Mouse (Mus musculus) lung, adult 10 weeks (tissue): ENCODE measurements around the gene Olfr54. TPM values are rescaled to one million over a fixed set of nuclear protein-coding genes. Genes with fewer than 3 reads are reported as not detected.

ENCODE experiments used
- polyA plus RNA-seq: library from polyadenylated mRNA; stranded (reverse); fragments of 350-450 nt; fragmentation: Illumina TruSeq; extraction: RNeasy Lipid Tissue Mini Kit (QIAGEN cat#74804); gene quantifications from one replicate; pipeline ENCODE4 v1.2.3, GENCODE M21; 2014; ENCODE audit warnings: low read depth, low replicate concordance; ENCODE audit not compliant: insufficient read depth

The Olfr54 gene
- polyA plus RNA-seq = not detected

DNA sequence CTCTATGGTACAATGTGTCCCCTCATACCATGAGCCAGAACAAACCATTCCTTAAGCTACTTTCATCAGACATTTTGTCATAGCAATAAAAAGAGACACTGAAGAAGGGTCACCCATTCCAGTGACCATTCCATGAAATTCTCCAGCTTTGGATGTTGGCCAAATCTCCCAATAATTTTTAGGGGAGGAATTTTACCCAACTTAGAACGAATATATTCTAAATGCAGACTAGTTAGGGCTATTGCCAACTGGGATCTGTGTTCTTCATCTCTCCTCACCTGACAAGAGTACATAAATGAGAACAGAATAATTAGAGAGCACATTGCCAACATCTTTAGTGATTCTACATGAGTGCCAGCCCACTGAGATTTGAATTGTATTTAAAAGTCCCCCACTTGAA, at the start of gene Olfr54:
TSS of gene Olfr54 (plus strand) at position 301 of the 400 bp plus-strand sequence.

DNA sequence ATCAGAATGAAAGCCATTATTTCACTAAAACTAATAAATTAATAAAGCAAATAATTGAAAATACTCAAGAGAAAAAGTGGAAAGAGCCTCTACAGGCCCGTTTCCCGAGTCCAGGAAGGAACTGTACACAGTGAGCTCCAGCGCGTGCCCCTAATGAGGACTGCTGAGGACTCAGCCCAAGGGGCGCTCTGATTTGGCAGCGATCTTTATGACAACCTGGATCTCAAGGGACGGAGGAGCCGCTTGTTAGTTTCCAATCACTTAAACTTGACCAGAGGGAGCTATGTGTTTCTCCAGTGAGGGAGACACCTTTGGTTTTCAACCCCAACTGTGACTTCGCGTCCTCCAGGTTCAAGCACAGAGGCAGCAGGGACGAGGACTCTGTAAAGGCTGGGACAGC, 47.8 kb upstream of the Olfr54 start, which contains the start of gene Olfr1378:
TSS of gene Olfr1378 (plus strand) at position 301 of the 400 bp plus-strand sequence.

DNA sequence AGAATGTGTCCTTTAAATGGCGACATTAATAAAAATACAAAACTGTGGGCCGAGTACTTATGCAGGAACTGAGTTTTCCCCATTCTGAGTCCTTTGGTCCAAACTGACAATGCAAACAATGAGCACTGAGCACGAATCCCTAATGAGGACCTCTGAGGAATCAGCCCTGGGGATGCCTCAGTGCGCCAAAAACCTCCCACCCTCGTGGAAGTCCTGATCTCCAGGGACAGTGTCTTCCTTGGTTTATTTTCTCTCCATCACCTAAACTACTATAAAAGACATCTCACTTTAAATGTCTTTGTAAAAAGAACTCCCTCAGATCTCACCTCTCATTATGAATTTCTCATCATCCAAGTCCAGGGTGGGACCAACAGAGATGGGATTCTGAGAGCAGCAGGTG, 32.4 kb upstream of the Olfr54 start, which contains the start of gene Olfr1377:
TSS of gene Olfr1377 (plus strand) at position 301 of the 400 bp plus-strand sequence.

DNA sequence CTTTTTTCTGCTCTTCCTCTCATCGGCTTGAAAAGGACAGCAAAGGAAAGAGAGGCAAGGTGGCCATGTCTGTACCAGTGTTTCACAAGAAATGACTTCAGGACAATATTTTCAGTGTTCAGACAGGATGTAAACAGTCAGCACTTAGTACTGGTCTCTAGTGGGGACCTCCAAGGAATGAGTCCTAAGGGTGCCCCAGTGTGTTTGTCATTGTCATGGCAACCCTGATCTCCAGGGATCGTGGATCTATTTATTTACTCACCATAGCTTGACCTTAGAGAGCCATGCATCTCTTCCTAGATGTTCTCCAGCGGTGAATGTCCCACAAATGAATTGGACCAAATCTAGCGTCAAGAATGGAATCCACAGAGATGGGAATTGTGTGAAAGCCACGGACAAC, 10.7 kb upstream of the Olfr54 start, which contains the start of gene Olfr51:
TSS of gene Olfr51 (plus strand) at position 301 of the 400 bp plus-strand sequence.

DNA sequence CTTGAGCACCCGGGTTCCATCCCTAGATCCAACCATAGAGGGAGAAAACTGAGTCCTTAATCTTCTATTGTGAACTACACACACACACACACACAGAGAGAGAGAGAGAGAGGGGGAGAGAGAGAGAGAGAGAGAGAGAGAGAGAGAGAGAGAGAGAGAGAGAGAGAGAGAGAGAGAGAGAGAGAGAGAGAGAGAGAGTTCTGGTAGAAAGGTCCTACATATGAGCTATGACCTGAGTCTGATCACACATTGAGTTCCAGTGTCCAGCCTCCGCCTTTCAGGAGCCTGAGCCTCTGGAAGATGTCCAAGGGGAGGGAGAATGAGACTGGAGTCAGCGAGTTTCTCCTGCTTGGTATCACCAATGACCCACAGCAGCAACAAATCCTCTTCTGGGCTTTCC, 33.8 kb downstream of the Olfr54 start, which contains the start of gene Olfr1375:
TSS of gene Olfr1375 (plus strand) at position 301 of the 400 bp plus-strand sequence.

DNA sequence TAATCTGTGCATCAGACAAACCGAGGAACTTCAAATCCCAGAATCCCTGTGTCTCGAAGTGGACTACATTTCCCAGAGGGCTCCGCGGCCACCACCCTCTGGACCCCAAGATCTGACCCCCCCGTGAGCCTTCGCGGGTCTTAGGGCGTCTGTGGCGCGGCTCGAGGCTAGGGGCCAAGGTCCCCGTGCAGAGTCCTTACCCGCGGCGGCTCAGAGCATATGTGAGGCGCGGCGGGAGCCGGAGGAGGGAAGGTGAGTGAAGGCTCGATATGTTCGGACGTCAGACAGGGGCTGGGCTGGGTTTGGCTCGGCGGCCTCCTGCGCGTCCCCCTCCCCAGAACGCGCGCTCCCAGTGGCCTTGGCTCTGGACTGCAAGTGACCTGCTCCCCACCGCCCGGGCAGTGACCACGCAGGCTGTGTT, 45.1 kb downstream of the Olfr54 start, which contains the start of gene Zfp354a:
TSS of gene Zfp354a (plus strand) at position 107 of the 421 bp plus-strand sequence.

Other genes with a start within 250 kb of the Olfr54 start
- 2.8 TPM for gene Zfp354c, start 186.5 kb upstream of the Olfr54 start, polyA plus RNA-seq
- 0.43 TPM for gene Zfp879, start 172.7 kb upstream of the Olfr54 start, polyA plus RNA-seq
- 0.07 TPM for gene Grm6, start 163.6 kb upstream of the Olfr54 start, polyA plus RNA-seq
- 0.97 TPM for gene Zfp454, start 126.6 kb upstream of the Olfr54 start, polyA plus RNA-seq
- gene Zfp2, start 98.1 kb upstream of the Olfr54 start, polyA plus RNA-seq = 3.4 TPM
- gene Zfp354b, start 82.6 kb upstream of the Olfr54 start, polyA plus RNA-seq = 1.2 TPM
- gene 4933414I15Rik, start 70.5 kb upstream of the Olfr54 start, polyA plus RNA-seq = not detected
- not detected for gene Prop1, start 60.5 kb upstream of the Olfr54 start, polyA plus RNA-seq
- gene Olfr1378, start 47.7 kb upstream of the Olfr54 start, polyA plus RNA-seq = not detected
- gene Olfr1377, start 32.3 kb upstream of the Olfr54 start, polyA plus RNA-seq = not detected
- not detected for gene Olfr51, start 10.6 kb upstream of the Olfr54 start, polyA plus RNA-seq
- gene Olfr1375, start 33.9 kb downstream of the Olfr54 start, polyA plus RNA-seq = not detected
- 2.3 TPM for gene Zfp354a, start 45.0 kb downstream of the Olfr54 start, polyA plus RNA-seq
- gene Gm12569, start 206.2 kb downstream of the Olfr54 start, polyA plus RNA-seq = not detected
- 49.4 TPM for gene Clk4, start 247.5 kb downstream of the Olfr54 start, polyA plus RNA-seq
- 0.59 TPM for gene BC049762, start 248.8 kb downstream of the Olfr54 start, polyA plus RNA-seq